Mouse (Mus musculus) T-helper 1 cell (primary cell): ENCODE results near the gene Tgfb3.

ENCODE experiments used
- in situ Hi-C: fragments of 300-600 bp; cut with MboI, MseI; formaldehyde crosslinking; loops from one replicate; pipeline ENCODE4 v1.15.1; 2025; ENCODE audit warnings: high pct_unique_total_duplicates

The Tgfb3 gene

GRCm38 (mm10) chr12:86078553-86079201 lies at the start of gene Tgfb3:
TSS of gene Tgfb3 (minus strand) at chr12:86079041.
- in situ Hi-C loops, result loop anchor here (5.0 to 10.0 kb wide), 3 partner anchors 121 to 394 kb away; partner anchors contain the start of gene Batf

- in situ Hi-C loops, result no loop called here
Measured at GRCm38 (mm10) chr12:86128122-86128521, 49.3 kb upstream of the Tgfb3 start.

- in situ Hi-C loops, result no loop called here
Measured at GRCm38 (mm10) chr12:86124016-86124415, 45.2 kb upstream of the Tgfb3 start.

GRCm38 (mm10) chr12:86116295-86116835 lies 37.5 kb upstream of the Tgfb3 start:
- in situ Hi-C loops, result no loop called here

GRCm38 (mm10) chr12:86110637-86111036 lies 31.8 kb upstream of the Tgfb3 start:
- in situ Hi-C loops, result no loop called here

GRCm38 (mm10) chr12:86109531-86109930 lies 30.7 kb upstream of the Tgfb3 start:
- in situ Hi-C loops, result no loop called here

GRCm38 (mm10) chr12:86107645-86108044 lies 28.8 kb upstream of the Tgfb3 start:
- in situ Hi-C loops, result no loop called here

GRCm38 (mm10) chr12:86106086-86106485 lies 27.2 kb upstream of the Tgfb3 start:
- in situ Hi-C loops, result no loop called here

- in situ Hi-C loops, result no loop called here
Measured at GRCm38 (mm10) chr12:86105546-86105945, 26.7 kb upstream of the Tgfb3 start.

- in situ Hi-C loops, result no loop called here
Measured at GRCm38 (mm10) chr12:86104297-86104696, 25.5 kb upstream of the Tgfb3 start.

GRCm38 (mm10) chr12:86103852-86104251 lies 25.0 kb upstream of the Tgfb3 start:
- in situ Hi-C loops, result no loop called here

GRCm38 (mm10) chr12:86103391-86103790 lies 24.6 kb upstream of the Tgfb3 start:
- in situ Hi-C loops, result no loop called here

- in situ Hi-C loops, result no loop called here
Measured at GRCm38 (mm10) chr12:86102686-86103085, 23.8 kb upstream of the Tgfb3 start.

- in situ Hi-C loops, result no loop called here
Measured at GRCm38 (mm10) chr12:86100711-86101110, 21.9 kb upstream of the Tgfb3 start.

- in situ Hi-C loops, result no loop called here
Measured at GRCm38 (mm10) chr12:86097781-86098180, 18.9 kb upstream of the Tgfb3 start.

- in situ Hi-C loops, result no loop called here
Measured at GRCm38 (mm10) chr12:86095806-86096205, 17.0 kb upstream of the Tgfb3 start.

GRCm38 (mm10) chr12:86094075-86094474 lies 15.2 kb upstream of the Tgfb3 start:
- in situ Hi-C loops, result no loop called here

GRCm38 (mm10) chr12:86091601-86092132 lies 12.8 kb upstream of the Tgfb3 start:
- in situ Hi-C loops, result no loop called here

- in situ Hi-C loops, result no loop called here
Measured at GRCm38 (mm10) chr12:86090764-86091163, 11.9 kb upstream of the Tgfb3 start.

- in situ Hi-C loops, result no loop called here
Measured at GRCm38 (mm10) chr12:86088042-86088441, 9.2 kb upstream of the Tgfb3 start.

GRCm38 (mm10) chr12:86086550-86086949 lies 7.7 kb upstream of the Tgfb3 start:
- in situ Hi-C loops, result no loop called here

GRCm38 (mm10) chr12:86085873-86086272 lies 7.0 kb upstream of the Tgfb3 start:
- in situ Hi-C loops, result no loop called here

GRCm38 (mm10) chr12:86082481-86083012 lies 3.7 kb upstream of the Tgfb3 start, which contains the start of gene Ift43:
TSS of gene Ift43 (plus strand) at chr12:86082541.
- in situ Hi-C loops, result no loop called here
